17 mouse cellular contexts compared by ENCODE assay signal in the genomic region with DNA sequence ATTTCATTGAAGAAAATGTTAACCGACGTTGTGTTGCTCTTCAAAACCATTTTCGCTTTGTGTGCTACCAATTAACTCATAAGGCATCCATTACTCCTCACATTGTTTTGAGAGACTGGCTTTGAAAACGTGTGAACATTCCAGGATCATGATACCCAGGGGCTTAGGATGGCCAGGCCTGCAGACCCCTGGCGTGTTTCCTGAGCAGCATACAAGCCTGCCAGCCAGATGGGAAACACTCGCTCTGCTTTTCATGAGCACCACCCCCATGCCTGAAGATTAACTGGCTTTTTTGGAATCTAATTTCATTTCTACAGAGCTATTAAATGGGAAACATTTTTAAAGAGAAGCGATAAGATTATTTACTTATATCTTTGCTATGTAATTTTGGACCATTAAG.
DNase-seq lines count a peak whose midpoint lies in the region; ATAC-seq lines count a peak whose summit lies in the region.
"Had no signal": no experiment of that assay in that cellular context is flagged by ENCODE, and none has a peak within 500 bp of the region (broad histone marks: within the 10 kb centered on the region; RNA-seq: fewer than 3 reads in every experiment).

No protein-coding gene starts in this region.

- ATAC-seq in neural tube, embryonic 15.5 days (ENCODE audit: low FRiP score), result no peak
- peak; percentile 49; the same call in 1 of the 2 replicates for ATAC-seq in limb, embryonic 12.5 days (ENCODE audit: insufficient number of reproducible peaks, insufficient read depth, low FRiP score, low TSS enrichment, low read depth)
- no peak for ATAC-seq in midbrain, embryonic 15.5 days (replicated peaks)
- ATAC-seq: forebrain, embryonic 14.5 days; intestine, embryonic 15.5 days; midbrain, embryonic 13.5 days had no signal

- H3K27me3 ChIP-seq in neural tube, embryonic 15.5 days (replicated peaks), result no peaks in the 10 kb centered on the region
- no peaks in the 10 kb centered on the region for H3K27me3 ChIP-seq in limb, embryonic 12.5 days
- H3K27me3 ChIP-seq in midbrain, embryonic 15.5 days (replicated peaks), result no peaks in the 10 kb centered on the region
- H3K27me3 ChIP-seq: hindbrain, embryonic 12.5 days; intestine, embryonic 15.5 days; midbrain, embryonic 13.5 days had no signal

- no peak overlapping the region for H3K4me3 ChIP-seq in neural tube, embryonic 15.5 days (replicated peaks)
- H3K4me3 ChIP-seq in limb, embryonic 12.5 days (replicated peaks), result no peak overlapping the region
- H3K4me3 ChIP-seq in midbrain, embryonic 15.5 days, result no peak overlapping the region
- H3K4me3 ChIP-seq: heart, adult 2 months; hindbrain, embryonic 12.5 days; intestine, embryonic 15.5 days; midbrain, embryonic 13.5 days had no signal

- intact Hi-C loops in gastrocnemius, postnatal 14 days (cut with DNase I; ENCODE audit: low total_unique reads), result no loop called here

- no peak overlapping the region for H3K4me2 ChIP-seq in neural tube, embryonic 15.5 days
- no peak overlapping the region for H3K4me2 ChIP-seq in limb, embryonic 12.5 days
- H3K4me2 ChIP-seq in midbrain, embryonic 15.5 days, result no peak overlapping the region
- H3K4me2 ChIP-seq: hindbrain, embryonic 12.5 days; intestine, embryonic 15.5 days; midbrain, embryonic 13.5 days had no signal

- no peak overlapping the region for H3K27ac ChIP-seq in neural tube, embryonic 15.5 days (replicated peaks)
- H3K27ac ChIP-seq in limb, embryonic 12.5 days, result peak overlapping the region; percentile 79
- H3K27ac ChIP-seq in midbrain, embryonic 15.5 days, result no peak overlapping the region
- H3K27ac ChIP-seq: heart, adult 2 months; hindbrain, embryonic 12.5 days; intestine, embryonic 15.5 days; macrophage; midbrain, embryonic 13.5 days had no signal

- H3K9me3 ChIP-seq in neural tube, embryonic 15.5 days (replicated peaks), result no peaks in the 10 kb centered on the region
- H3K9me3 ChIP-seq in limb, embryonic 12.5 days, result no peaks in the 10 kb centered on the region
- H3K9me3 ChIP-seq in midbrain, embryonic 15.5 days, result no peaks in the 10 kb centered on the region
- H3K9me3 ChIP-seq: hindbrain, embryonic 12.5 days; intestine, embryonic 15.5 days; midbrain, embryonic 13.5 days had no signal

- 0 out of 2 replicates have a peak, but pooled peaks cover 8% of the 10 kb centered on the region for H3K4me1 ChIP-seq in neural tube, embryonic 15.5 days
- peaks cover 44% of the 10 kb centered on the region for H3K4me1 ChIP-seq in limb, embryonic 12.5 days (replicated peaks)
- H3K4me1 ChIP-seq in midbrain, embryonic 15.5 days, result no peaks in the 10 kb centered on the region
- H3K4me1 ChIP-seq: hindbrain, embryonic 12.5 days; midbrain, embryonic 13.5 days had no signal

- peak; percentile 7 for DNase-seq in gastrocnemius, postnatal 14 days
- DNase-seq in gastrocnemius, postnatal 10 days, result no peak
- DNase-seq in neural tube, embryonic 10.5 days (ENCODE audit: extremely low spot score, low spot score), result peak; percentile 27
- no peak for DNase-seq in adrenal gland, adult 2 months
- DNase-seq in adrenal gland, adult 18-20 months (ENCODE audit: low spot score in 2 of 2), result no peak
- DNase-seq: adrenal gland, postnatal 36 days; cerebellum, postnatal 10 days; heart, adult 2 months; layer of hippocampus, adult 9-11 months had no signal

- 71% methylated on average over 7 of the region's 7 CpGs for WGBS in neural tube, embryonic 15.5 days
- WGBS in limb, embryonic 12.5 days, result 24% methylated on average over 7 of the region's 7 CpGs
- 78% methylated on average over 7 of the region's 7 CpGs for WGBS in midbrain, embryonic 15.5 days

- H3K36me3 ChIP-seq in neural tube, embryonic 15.5 days, result no peaks in the 10 kb centered on the region
- H3K36me3 ChIP-seq in limb, embryonic 12.5 days, result no peaks in the 10 kb centered on the region
- H3K36me3 ChIP-seq in midbrain, embryonic 15.5 days (replicated peaks), result no peaks in the 10 kb centered on the region
- H3K36me3 ChIP-seq: hindbrain, embryonic 12.5 days; intestine, embryonic 15.5 days; midbrain, embryonic 13.5 days had no signal

- no peak overlapping the region for H3K9ac ChIP-seq in neural tube, embryonic 15.5 days (replicated peaks)
- no peak overlapping the region for H3K9ac ChIP-seq in limb, embryonic 12.5 days (replicated peaks)
- no peak overlapping the region for H3K9ac ChIP-seq in midbrain, embryonic 15.5 days
- H3K9ac ChIP-seq: hindbrain, embryonic 12.5 days; intestine, embryonic 15.5 days; midbrain, embryonic 13.5 days had no signal

Comparison
In these comparisons a context has a peak if more than half of its experiments do, and no peak if none do; other contexts are left out.
1. DNase-seq: peak in gastrocnemius, postnatal 14 days (single experiment) and neural tube, embryonic 10.5 days (single experiment); none in gastrocnemius, postnatal 10 days (single experiment), adrenal gland, adult 2 months (single experiment) and adrenal gland, adult 18-20 months (0 of 2).